Mouse (Mus musculus) naive thymus-derived CD4-positive, alpha-beta T cell, adult 2 months (primary cell): ENCODE data around the gene Hist1h1a.
"Not testable (repeated sequence)": the region's sequence is repeated elsewhere in the genome, so short reads cannot be mapped to it uniquely, and the experiment has no call there.

Experiments used
- DNase-seq: peaks from one replicate; pipeline ENCODE4 v3.0.0-alpha.2; 2011; ENCODE audit warnings: low read depth

The Hist1h1a gene

DNA sequence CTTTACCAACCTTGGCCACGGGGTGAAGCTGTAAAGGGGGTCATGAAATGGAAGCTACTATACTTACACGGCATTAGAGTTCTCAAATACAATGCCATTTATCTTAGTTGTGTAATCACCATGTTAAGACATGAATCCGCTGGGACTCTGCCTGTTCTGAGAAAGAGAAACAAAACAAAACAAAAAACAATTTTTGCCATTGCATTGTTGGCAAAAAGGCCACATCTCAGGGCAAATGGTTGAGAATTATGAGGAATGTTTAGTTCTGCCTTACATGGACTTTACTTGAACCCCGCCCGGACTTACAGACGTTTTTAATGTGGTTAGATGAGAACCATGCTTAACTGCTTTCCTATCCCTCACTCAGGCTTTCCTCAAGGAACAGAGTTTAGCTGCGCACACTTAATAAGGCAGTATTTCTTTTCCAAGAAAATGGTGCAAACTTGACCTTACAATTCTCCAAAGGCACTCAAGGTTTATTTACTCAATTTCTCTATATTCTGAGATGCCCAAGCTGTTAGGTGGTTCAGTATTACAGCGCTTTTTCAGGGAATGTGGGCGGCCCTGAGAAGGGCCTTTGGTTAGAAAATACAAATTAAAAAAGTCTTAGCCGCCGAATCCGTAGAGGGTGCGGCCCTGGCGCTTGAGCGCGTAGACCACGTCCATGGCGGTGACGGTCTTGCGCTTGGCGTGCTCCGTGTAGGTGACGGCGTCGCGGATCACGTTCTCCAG, 3.1 kb upstream of the Hist1h1a start:
- peak; percentile 52 for DNase-seq

DNA sequence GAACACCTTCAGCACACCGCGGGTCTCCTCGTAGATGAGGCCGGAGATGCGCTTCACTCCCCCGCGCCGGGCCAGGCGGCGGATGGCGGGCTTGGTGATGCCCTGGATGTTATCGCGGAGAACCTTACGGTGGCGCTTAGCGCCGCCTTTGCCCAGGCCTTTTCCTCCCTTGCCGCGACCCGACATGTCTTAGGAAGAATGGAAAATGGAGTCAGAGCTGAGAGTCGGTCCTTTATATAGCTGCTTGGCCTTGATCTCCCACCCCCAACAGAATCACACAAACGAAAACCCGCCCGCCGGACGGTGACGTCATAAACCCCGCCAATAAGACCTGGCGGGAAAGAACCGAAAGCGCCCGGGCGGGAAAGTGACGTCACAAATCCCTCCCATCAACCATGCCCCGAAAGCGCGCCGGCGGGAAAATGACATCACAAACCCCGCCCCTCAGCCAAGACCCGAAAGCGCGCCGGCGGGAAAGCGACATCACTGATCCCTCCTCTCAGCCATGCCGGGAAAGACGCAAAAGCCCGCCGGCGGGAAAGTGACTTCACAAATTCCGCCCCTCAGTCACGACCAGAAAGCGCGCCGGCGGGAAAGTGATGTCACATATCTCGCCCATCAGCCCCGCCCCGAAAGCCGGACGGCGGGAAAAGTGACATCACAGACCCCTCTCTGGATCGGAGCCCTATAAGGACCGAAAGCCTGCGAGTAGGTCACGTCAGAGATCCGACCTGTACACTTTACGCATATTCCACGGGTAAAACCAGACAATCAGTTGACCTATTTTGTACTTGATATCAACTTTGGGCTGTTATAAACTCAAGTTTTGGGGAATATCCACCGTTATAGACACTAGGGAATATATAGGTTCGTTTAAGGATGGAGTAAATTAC, 2.2 kb upstream of the Hist1h1a start, which contains the start of gene Hist1h4a:
TSS of gene Hist1h4a (minus strand) at position 259 of the 893 bp plus-strand sequence.
- peak; percentile 99 for DNase-seq

DNA sequence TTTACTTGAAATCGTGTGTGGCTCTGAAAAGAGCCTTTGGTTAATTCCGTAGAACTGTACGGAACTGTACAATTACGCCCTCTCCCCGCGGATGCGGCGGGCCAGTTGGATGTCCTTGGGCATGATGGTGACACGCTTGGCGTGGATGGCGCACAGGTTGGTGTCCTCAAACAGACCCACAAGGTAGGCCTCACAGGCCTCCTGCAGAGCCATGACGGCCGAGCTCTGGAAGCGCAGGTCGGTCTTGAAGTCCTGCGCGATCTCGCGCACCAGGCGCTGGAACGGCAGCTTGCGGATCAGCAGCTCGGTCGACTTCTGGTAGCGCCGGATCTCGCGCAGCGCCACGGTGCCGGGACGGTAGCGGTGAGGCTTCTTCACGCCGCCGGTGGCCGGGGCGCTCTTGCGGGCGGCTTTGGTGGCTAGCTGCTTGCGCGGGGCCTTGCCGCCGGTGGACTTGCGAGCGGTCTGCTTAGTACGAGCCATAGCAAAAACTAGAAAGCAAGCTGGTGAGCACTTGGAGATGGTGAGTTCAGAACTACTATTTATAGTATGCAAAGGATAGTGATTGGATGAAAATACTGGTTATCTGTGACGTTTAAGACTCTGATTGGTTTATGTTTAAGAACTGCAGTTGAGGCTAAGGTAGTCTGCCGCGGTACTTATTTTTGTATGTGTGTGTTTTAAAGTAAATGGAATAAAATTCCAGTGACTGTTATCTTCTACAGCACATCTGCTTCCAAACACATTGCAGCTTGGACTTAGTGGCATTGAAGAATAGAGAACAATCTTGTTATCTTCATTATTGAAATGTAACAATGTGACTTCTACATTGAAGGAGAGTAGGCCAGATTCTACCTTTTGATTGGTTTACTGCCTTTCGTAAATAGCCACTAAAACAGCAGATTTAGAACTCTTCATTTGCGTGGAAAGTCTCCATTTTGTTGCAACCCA, 1.3 kb upstream of the Hist1h1a start, which contains the start of gene Hist1h3a:
TSS of gene Hist1h3a (minus strand) at position 516 of the 951 bp plus-strand sequence.
- peak; percentile 92 for DNase-seq

DNA sequence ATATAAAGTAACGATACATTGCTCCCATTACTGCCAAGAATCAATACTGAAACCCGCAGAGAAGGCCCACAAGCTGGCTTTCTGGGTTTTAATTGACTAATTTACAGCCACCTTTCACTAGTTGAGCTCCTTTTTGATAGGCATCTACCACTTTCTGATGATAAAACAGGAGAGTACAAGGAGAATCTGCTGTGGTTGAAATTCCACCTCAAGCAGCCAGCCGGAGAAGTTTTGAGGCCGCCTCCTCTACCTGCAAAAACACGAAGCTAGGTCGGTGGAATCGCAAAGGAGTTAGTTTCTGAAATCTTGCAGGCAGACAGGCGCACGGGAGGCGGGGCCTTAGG, 252 bp upstream of the Hist1h1a start:
- DNase-seq = no peak

DNA sequence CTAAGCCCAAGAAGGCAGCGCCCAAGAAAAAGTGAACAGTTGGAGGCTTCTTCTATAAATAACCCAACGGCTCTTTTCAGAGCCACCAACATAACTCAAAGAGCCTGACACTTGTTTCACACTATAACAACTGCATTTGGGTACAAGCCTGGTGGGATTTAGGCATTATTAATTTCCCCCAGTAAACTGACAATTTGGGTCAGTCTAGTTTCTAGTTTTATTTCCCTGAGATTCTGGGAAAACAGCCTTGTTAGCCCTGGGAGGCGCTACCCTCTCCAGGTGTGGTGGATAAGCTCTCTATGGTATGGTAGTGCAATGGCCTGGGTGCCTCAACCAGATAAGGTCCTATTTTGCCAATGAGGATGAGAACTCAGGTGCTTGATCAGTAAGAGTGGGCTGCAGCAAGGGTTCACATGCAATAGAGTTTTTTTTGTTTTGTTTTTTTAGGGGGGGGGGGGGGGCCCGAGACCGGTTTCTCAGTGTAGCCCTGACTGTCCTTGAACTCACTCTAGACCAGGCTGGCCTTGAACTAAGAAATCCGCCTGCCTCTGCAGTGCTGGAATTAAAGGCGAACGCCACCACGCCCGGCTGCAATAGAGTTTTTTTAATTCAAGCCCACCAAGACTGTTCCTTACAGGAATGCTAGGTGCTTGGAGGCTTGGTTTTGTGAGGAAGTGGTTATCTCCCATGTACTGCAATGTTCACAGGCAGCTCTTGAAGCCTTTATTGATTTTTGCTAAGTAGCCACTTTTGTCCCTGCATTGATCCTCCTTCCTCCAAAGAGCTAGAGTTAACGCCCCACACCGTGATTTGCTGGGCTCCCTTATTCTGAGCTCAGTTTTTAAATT, 1.1 kb downstream of the Hist1h1a start:
- DNase-seq = peak; percentile 7

DNA sequence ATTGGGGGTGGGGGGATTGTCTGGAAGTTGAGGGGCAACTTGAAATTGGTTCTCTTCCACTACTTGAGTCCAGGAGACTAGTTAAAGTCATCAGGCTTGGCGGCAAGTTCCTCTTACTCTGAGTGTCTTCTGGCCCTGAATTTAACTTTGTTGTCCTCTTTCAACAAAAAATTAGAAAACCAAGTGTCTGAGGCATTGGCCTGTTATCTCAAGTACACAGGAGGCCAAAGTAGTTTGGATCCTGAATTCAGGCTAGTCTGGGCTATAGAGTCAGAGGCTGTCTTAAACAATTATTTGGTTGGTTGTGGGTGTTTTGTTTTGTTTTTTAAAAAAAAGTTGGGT, 1.7 kb downstream of the Hist1h1a start:
- DNase-seq = peak; percentile 6

DNA sequence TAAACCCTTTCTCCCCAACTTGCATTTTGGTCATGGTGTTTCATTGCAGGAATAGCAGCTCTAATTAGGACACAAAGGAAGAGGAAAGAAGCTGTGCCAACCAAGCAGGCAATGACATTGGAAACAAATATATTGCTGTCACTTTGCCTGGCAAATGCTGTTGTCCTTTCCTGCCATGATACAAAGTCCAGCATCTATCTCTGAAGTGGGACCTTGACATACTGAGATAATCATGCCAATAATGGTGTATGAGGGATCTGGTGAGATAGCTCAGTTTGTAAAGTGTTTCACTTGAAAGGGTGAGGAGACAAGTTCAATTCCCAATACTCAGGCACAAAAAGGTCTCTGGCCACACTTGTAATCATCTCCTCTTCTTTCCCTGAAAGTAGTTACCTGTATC, 3.3 kb downstream of the Hist1h1a start:
- DNase-seq = no peak

DNA sequence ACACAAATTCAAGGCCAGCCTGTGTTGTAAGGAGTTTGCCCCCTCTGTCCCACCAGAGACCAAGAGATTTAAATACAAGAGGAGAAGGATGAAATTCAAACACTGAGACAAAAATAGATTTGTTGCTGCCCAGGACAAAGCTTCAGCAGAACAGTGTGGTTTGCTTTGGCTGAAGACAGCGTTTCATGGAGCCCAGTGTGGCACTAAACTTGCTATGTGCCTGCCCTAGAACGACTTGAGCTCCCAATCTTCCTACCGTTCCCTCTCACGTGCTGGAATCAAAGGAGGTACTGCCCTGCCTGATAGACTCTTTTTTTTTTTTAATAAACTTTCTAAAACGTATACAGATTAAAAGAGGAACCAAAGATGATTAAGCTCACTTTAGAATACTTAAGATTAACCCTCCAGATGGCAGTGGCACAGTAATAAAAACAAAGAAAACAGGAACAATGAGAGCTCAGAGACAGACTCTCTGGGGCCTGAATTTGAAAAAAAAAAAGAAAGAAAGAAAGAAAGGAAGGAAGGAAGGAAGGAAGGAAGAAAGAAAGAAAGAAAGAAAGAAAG, 5.5 kb downstream of the Hist1h1a start:
- DNase-seq = no peak

DNA sequence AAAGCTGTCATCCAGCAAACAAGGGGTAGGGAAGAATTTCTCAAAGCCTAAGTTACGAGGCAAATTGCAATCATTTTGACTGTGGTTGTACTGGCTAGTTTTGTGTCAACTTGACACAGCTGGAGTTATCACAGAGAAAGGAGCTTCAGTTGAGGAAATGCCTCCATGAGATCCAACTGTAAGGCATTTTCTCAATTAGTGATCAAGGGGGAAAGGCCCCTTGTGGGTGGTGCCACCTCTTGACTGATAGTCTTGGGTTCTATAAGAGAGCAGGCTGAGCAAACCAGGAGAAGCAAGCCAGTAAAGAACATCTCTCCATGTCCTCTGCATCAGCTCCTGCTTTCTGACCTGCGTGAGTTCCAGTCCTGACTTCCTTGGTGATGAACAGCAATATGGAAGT, 6.1 kb downstream of the Hist1h1a start, which contains the start of gene Trim38:
TSS of gene Trim38 (plus strand) at position 301 of the 400 bp plus-strand sequence.
- not testable (repeated sequence) for DNase-seq

DNA sequence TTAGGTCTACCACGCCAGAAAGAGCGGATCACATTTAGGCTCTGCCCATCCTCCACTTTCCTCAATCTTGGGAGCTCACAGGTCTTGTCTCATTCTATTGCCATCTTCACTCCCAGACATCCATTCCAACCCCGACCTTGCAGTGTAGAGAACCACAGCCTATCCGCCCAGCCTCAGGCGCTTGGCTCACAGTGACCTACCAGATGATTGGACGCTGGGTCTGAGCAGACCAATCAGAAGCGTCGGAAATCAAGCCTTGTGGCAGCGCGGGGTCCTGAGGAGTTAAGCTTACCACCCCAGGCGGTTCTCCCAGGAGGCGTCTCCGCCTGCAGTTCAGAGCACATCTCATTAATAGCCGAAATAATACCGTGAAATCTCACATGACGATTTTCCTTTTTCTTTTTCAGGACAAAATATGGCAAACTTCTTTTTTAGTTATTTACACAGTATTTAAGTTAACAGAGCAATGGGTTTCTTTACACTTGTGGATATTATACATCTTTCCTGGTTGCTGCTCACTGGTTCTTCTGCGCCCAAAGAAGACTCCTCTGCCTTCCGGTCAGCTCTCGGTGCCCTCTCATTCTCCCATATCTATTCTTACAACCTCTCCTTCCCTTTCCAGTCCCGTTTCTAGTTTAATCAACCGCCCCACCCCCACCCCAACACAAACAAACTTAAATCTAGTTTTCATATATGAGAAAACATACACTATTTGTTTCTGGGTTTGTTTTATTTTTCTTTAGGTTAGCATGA, 9.3 kb downstream of the Hist1h1a start:
- no peak for DNase-seq

DNA sequence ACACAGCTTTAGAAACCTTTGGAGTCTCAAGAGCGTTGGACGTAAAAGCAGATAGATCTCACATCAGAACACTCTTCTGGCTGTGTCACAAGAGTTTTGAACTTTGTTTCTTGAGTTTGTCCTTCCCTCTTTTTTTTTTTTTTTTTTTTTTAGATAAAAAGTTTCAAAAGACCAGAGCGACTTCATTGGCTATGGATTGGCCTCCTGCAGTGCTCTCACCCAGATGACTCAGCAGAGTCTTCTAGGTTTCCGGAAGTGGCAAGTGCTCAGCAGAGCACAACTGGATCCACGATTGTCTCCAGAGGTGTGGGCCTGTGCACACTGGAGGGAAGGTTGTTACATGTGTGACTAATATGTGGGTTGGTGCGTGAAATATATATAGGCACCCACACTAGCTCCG, 14.9 kb downstream of the Hist1h1a start:
- DNase-seq = no peak

DNA sequence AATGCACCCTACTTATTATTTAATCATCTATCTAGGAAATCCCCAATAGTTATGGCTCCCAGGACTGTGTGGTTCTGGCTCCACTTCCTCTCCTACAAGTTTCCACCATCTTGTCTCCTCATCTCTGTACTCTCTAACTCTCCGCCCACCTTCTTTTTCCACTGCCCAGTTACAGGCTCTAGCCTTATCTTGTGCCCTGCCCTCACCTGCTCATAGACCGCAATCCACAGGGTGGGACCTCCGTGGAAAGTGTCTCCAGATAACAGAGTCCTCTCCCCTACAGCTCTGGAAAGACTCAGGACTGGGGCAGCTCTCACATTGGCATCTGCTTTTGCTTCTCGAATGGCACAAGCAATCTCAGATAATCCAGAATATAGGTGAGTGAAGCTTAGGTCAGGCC, 15.6 kb downstream of the Hist1h1a start:
- DNase-seq = no peak

DNA sequence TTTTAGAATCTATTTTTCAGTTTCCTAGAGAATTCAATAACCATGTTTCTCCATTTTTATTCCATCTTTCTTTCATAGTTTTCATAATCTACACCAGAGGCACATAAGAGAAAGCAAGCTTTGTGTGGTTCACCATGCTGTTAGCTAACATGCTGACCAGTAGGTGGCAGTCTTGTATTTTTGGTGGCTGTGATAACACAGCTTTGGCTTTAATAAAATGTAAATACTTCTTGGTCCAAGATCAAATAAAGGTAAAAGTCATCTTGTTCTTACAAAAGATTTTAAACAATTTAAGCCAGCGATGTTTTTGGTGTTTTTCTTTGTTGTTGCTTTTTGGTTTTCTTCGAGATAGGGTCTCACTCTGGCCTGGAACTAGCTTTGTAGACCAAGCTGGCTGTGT, 29.1 kb downstream of the Hist1h1a start:
- DNase-seq = peak; percentile 69

DNA sequence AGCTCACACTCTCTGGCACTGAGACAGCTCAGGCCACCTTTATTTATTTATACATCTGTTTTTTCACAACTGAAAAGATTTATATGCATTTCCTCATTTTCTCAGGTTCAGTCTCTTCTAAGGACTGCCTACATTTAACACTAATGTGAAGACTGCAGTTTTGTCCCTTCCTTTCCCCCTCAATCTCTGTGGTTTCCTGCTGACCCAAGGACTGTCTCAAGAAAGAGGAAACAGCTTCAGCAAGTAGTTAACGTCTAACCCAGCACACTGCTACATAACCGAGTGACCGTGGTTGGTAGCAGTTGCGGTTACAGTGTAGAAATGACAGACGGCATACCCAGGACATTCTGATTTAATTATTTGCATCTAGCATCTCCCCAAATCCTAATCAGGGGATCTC, 35.9 kb downstream of the Hist1h1a start:
- no peak for DNase-seq

DNA sequence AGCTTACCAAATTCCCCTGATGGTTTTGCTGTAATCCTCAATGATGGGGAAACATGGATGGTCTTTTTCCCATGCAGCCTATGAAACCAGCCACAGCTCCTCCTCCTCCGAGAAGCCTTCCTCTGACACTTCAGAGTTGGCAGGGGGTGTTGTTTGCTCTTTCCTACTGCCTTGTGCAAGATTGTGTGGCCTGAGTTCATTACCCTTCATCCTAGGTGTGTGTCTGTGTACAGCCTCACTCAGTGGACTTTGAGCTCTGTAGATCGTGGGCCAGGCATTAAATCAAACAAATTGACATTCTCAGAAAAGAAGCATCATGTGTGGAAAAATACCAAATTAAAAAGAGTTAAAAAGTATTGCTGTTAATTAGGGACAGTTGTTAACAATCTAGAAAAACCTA, 41.1 kb downstream of the Hist1h1a start:
- no peak for DNase-seq

DNA sequence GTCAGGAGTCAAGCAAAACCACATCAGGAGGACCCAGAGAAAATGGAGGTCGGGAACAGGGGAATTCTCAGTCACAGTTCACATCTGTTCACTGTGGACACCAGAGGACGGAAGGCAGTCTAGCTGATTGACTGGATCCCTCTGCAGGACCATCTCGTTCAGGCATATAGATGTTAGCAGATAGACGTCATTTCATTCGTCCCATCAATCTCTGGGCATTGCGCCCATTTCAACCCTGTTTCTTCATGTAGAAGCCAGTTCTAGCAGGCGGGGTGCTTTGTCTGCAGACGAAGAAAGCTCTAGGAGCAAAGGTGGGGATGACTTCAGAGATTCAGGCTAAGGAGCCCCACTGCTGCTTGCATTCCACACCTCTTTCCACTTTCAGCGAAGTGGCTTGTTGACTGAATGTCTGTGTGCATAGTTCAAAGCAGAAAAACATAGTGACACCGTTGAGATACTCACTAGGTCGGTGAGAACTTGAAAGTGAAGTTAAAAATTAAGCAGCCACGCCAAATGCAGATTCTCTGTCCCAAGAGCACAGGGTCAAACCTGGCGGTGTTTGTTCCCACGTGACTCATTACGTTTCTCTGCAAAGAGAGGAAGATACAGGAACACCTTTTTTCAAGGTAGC, 43.1 kb downstream of the Hist1h1a start, which contains the start of gene Slc17a2:
TSS of gene Slc17a2 (plus strand) at position 572 of the 631 bp plus-strand sequence.
- no peak for DNase-seq
